10 mouse cellular contexts compared by ENCODE assay signal in genomic region chr6:87100297-87101020, GRCm38 (mm10). TPM values are rescaled to one million over a fixed set of nuclear protein-coding genes. Genes with fewer than 3 reads are reported as not detected.
DNase-seq lines count a peak whose midpoint lies in the region; ATAC-seq and TF ChIP-seq lines count a peak whose summit lies in the region.
"Had no signal": no experiment of that assay in that cellular context is flagged by ENCODE, and none has a peak within 500 bp of the region (broad histone marks: within the 10 kb centered on the region; RNA-seq: fewer than 3 reads in every experiment).

No protein-coding gene starts in this region.

- no peaks in the 10 kb centered on the region for H3K9me3 ChIP-seq in intestine, embryonic 14.5 days (ENCODE audit: control insufficient read depth, low read length)
- no peaks in the 10 kb centered on the region for H3K9me3 ChIP-seq in midbrain, postnatal 0 days (ENCODE audit: low read length)
- H3K9me3 ChIP-seq in liver, postnatal 0 days (ENCODE audit: low read length), result no peaks in the 10 kb centered on the region
- H3K9me3 ChIP-seq: liver, embryonic 13.5 days had no signal

- H3K9ac ChIP-seq in intestine, embryonic 14.5 days (ENCODE audit: low read length), result no peak overlapping the region
- no peak overlapping the region for H3K9ac ChIP-seq in midbrain, postnatal 0 days (replicated peaks; ENCODE audit: low read length, poor library complexity, severe bottlenecking)
- no peak overlapping the region for H3K9ac ChIP-seq in liver, postnatal 0 days (replicated peaks)

- H3K27me3 ChIP-seq in intestine, embryonic 14.5 days (replicated peaks; ENCODE audit: control insufficient read depth, insufficient read depth, low read length), result no peaks in the 10 kb centered on the region
- H3K27me3 ChIP-seq in midbrain, postnatal 0 days (ENCODE audit: insufficient read depth, low read length), result no peaks in the 10 kb centered on the region
- H3K27me3 ChIP-seq in liver, postnatal 0 days (ENCODE audit: insufficient read depth, low read length), result no peaks in the 10 kb centered on the region
- H3K27me3 ChIP-seq: liver, embryonic 13.5 days had no signal

- peak overlapping the region; percentile 28; the same call in 1 of the 2 replicates for H3K27ac ChIP-seq in left cerebral cortex, adult 2 months
- H3K27ac ChIP-seq in intestine, embryonic 14.5 days (ENCODE audit: low read depth), result peak overlapping the region; percentile 61
- peak overlapping the region; percentile 78 for H3K27ac ChIP-seq in midbrain, postnatal 0 days (ENCODE audit: low read depth, low read length)
- H3K27ac ChIP-seq in liver, postnatal 0 days (ENCODE audit: low read depth), result no peak overlapping the region
- H3K27ac ChIP-seq: liver, embryonic 13.5 days had no signal

- no peak overlapping the region for H3K4me2 ChIP-seq in intestine, embryonic 14.5 days (ENCODE audit: low read length)
- H3K4me2 ChIP-seq in midbrain, postnatal 0 days (ENCODE audit: low read depth, low read length, poor library complexity, severe bottlenecking), result no peak overlapping the region
- H3K4me2 ChIP-seq in liver, postnatal 0 days (ENCODE audit: low read depth, low read length), result no peak overlapping the region

- 80% methylated on average over 9 of the region's 9 CpGs for WGBS in intestine, embryonic 14.5 days
- 86% methylated on average over 9 of the region's 9 CpGs for WGBS in midbrain, postnatal 0 days
- 87% methylated on average over 9 of the region's 9 CpGs for WGBS in liver, postnatal 0 days (ENCODE audit: insufficient replicate concordance)

- H3K4me1 ChIP-seq in intestine, embryonic 14.5 days (replicated peaks; ENCODE audit: control insufficient read depth, insufficient read depth, low read length), result peaks cover 14% of the 10 kb centered on the region; the same call in 1 of the 2 replicates
- H3K4me1 ChIP-seq in midbrain, postnatal 0 days (ENCODE audit: insufficient read depth, low read length), result peaks cover 14% of the 10 kb centered on the region
- peaks cover 3% of the 10 kb centered on the region; the same call in 1 of the 2 replicates for H3K4me1 ChIP-seq in liver, postnatal 0 days (ENCODE audit: insufficient read depth)

- peak; percentile 15 for DNase-seq in cerebellum, adult 9-11 months
- DNase-seq in cerebellum, adult 18-20 months, result no peak
- no peak for DNase-seq in left cerebral cortex, adult 2 months (ENCODE audit: extremely low spot score in 1 of 2, low spot score in 2 of 2)
- DNase-seq in left cerebral cortex, postnatal 10 days (ENCODE audit: extremely low spot score in 1 of 2, low spot score in 2 of 2), result no peak
- DNase-seq in intestine, embryonic 14.5 days (ENCODE audit: low spot score), result no peak
- DNase-seq in midbrain, postnatal 0 days (ENCODE audit: low spot score), result peak; percentile 62
- no peak for DNase-seq in liver, postnatal 0 days
- no peak for DNase-seq in left cerebral cortex, adult 8-10 months (ENCODE audit: low spot score in 2 of 2)

- no peak overlapping the region for H3K4me3 ChIP-seq in left cerebral cortex, adult 2 months
- H3K4me3 ChIP-seq in intestine, embryonic 14.5 days (ENCODE audit: low read depth, low read length), result no peak overlapping the region
- no peak overlapping the region for H3K4me3 ChIP-seq in midbrain, postnatal 0 days (ENCODE audit: low read depth, low read length)
- no peak overlapping the region for H3K4me3 ChIP-seq in liver, postnatal 0 days (ENCODE audit: low read depth, low read length)

- no peak for ATAC-seq in intestine, embryonic 14.5 days (replicated peaks; ENCODE audit: low FRiP score, low TSS enrichment, low read depth)
- ATAC-seq in midbrain, postnatal 0 days (ENCODE audit: low FRiP score), result no peak
- ATAC-seq in liver, postnatal 0 days, result no peak

- no peaks in the 10 kb centered on the region for H3K36me3 ChIP-seq in intestine, embryonic 14.5 days (ENCODE audit: control insufficient read depth, insufficient read depth, low read length)
- no peaks in the 10 kb centered on the region for H3K36me3 ChIP-seq in midbrain, postnatal 0 days (ENCODE audit: insufficient read depth, low read length)
- H3K36me3 ChIP-seq in liver, postnatal 0 days (replicated peaks; ENCODE audit: insufficient read depth, low read length), result no peaks in the 10 kb centered on the region
- H3K36me3 ChIP-seq: liver, embryonic 13.5 days had no signal

- intact Hi-C loops in left cerebral cortex, adult 2 months (cut with DNase I), result loop anchor here (1.0 to 10.0 kb wide), 4 partner anchors 223 to 424 kb away; partner anchors contain the start of gene Antxr1
- intact Hi-C loops in left cerebral cortex, postnatal 10 days (cut with DNase I), result loop anchor here (1.0 to 5.0 kb wide), 3 partner anchors 235 to 412 kb away; partner anchors contain the start of gene Antxr1

- TF ChIP-seq EP300 in liver, postnatal 0 days (IDR thresholded peaks at IDR 0.05; ENCODE audit: low read depth), result no peak

- no peak for TF ChIP-seq CTCF in left cerebral cortex, adult 2 months (IDR thresholded peaks at IDR 0.05)
- no peak for TF ChIP-seq CTCF in midbrain, postnatal 0 days (IDR thresholded peaks at IDR 0.05)
- no peak for TF ChIP-seq CTCF in liver, postnatal 0 days (IDR thresholded peaks at IDR 0.05; ENCODE audit: low read depth)

RNA-seq across cellular contexts. Expression of gene D6Ertd527e, which starts 4.1 kb away (rescaled TPM):
- not detected for total RNA-seq in left cerebral cortex, adult 2 months (2021)
- not detected for total RNA-seq in left cerebral cortex, postnatal 10 days (2021)
- 0.36 and 0.61 TPM in 2 replicates for polyA plus RNA-seq in intestine, embryonic 14.5 days (2014; fragmentation: Nextera tagmentation; extraction: Ambion mirVana)
- total RNA-seq in midbrain, postnatal 0 days (2014; rRNA removed), result 0.77 TPM in 1 of 2 replicates, not detected in the other
- 0.12 and 0.41 TPM in 2 replicates for polyA plus RNA-seq in midbrain, postnatal 0 days (2015; fragmentation: Nextera tagmentation; extraction: Ambion mirVana)
- polyA plus RNA-seq in liver, postnatal 0 days (2015; fragmentation: Nextera tagmentation; extraction: Ambion mirVana), result not detected in 2 replicates
- under 1 TPM in 1 of 4 experiments, not detected in 3; 0.41 TPM for total RNA-seq in left cerebral cortex, adult 8-10 months (2022)
- total RNA-seq: gastrocnemius, adult 8-10 months had no signal
- polyA plus RNA-seq: liver, embryonic 13.5 days had no signal

RNA-seq across cellular contexts. Expression of gene Gfpt1, which starts 57.8 kb away (rescaled TPM):
- total RNA-seq in left cerebral cortex, adult 2 months (2021), result 10 to 100 TPM; 51.5 to 56.0 TPM
- 10 to 100 TPM; 60.0 to 60.7 TPM for total RNA-seq in left cerebral cortex, postnatal 10 days (2021)
- 21.6 and 22.6 TPM in 2 replicates for polyA plus RNA-seq in intestine, embryonic 14.5 days (2014; fragmentation: Nextera tagmentation; extraction: Ambion mirVana)
- total RNA-seq in midbrain, postnatal 0 days (2014; rRNA removed), result 43.7 and 62.3 TPM in 2 replicates
- polyA plus RNA-seq in midbrain, postnatal 0 days (2015; fragmentation: Nextera tagmentation; extraction: Ambion mirVana), result 19.3 and 21.4 TPM in 2 replicates
- polyA plus RNA-seq in liver, postnatal 0 days (2015; fragmentation: Nextera tagmentation; extraction: Ambion mirVana), result 3.6 and 4.1 TPM in 2 replicates
- total RNA-seq in left cerebral cortex, adult 8-10 months (2022), result 10 to 100 TPM; 45.1 to 59.7 (median 50.4) TPM

Comparison
In these comparisons a context has a peak if more than half of its experiments do, and no peak if none do; other contexts are left out.
1. DNase-seq: peak in cerebellum, adult 9-11 months (single experiment) and midbrain, postnatal 0 days (single experiment); none in cerebellum, adult 18-20 months (0 of 2), left cerebral cortex, adult 2 months (0 of 2), left cerebral cortex, postnatal 10 days (0 of 2), intestine, embryonic 14.5 days (single experiment), liver, postnatal 0 days (single experiment) and left cerebral cortex, adult 8-10 months (0 of 2).